Mouse (Mus musculus): Measurements from ENCODE around the gene Filip1l.

Filip1l gene

DNA sequence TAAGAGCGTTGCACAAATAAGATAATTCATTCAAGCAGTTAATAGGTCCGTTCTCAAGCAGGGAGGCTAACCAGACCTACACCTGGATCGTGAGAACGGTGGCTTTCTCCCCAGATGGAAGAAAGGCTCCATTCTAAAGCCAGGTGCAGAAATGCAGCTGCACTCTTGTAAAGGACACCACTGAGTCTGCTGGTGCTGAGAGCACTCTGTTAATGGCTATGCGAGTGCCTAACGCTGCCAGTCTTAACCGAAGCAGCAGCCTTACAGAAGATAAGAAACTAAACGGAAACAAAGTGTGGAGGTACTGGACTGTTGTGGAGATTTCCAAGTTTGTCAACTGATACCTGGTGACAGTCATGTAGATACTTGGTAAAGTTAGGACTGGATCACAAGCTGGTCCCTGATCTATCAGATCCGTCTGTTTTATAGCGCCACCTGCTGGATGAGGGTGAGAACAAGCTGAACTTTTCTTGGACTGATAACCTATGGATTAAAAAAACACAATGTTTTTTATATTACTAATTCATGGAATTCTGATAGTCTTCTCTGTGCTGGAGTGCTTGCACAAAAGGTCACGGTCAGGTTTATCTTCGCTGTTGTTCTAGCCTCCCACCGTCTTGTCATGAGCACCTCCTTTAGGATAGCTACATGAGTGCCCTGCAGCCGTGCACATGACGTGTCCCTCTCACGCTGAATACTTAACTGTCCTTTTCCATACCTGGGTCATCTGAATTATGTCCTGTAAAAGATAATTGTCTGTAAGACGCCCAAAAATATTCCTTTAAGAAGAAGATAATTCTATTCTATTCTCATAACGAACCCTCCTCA, 45.7 kb downstream of the Filip1l start:
- DNase-seq = peak; percentile 82

DNA sequence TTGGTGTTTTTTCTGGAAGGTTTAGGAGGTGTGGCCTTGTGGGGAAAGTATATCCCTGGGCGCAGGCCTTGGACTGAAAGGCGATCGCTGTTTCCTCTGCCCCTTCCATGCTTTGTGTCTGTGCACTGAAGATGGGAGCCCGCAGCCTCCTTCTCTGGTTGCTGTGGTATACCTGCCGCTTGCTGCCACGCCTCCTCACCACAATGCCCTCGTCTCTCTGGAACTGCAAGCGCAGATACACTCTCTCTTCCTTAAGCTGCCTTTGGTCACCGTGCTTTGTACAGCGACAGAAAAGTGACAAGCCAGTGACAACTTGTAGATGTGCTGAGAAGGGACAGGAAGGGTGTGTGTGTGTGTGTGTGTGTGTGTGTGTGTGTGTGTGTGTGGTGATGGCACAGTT, 46.7 kb downstream of the Filip1l start:
- DNase-seq = peak; percentile 55

GRCm38 (mm10) chr16:57401702-57402101, 48.8 kb downstream of the Filip1l start:
- DNase-seq = no peak

DNA sequence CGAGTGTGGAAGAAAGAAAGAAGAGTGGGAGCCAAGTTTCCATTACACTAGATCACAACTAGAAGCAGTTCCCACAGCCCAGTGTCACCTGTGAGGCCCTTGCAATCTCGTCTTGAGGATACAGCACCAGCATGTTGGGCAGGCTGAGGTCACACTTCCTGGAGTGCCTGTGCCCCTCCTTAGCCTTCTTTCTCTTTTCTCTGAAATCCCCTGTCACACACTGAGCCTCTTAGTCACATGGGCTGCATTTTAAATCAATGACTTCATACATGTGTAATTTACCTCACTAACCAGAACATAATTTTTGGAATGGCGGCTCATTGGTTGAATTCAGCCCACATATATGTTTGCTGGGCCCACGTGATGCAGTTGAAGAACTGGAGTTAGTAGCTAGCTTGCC, 50.0 kb downstream of the Filip1l start:
- DNase-seq = peak; percentile 37

DNA sequence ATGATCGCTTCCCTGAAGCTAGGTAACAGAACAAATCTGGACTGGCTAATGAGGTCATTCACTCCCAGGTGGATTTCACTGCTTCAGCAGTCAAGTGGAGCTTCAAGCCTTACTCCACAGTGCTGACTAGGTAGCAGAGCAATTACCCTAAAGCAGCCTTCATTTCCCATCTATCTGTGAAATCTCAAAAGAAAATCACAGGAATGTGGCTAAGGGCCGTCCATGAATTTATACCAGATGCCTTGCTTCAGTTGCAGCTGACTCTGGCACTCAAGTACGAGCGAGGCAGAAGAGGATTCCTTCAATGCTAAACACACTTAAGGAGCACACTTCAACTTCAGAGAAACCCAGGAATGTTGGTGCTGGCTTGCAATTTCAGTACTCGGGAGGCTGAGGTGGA, 50.9 kb downstream of the Filip1l start:
- no peak for DNase-seq

DNA sequence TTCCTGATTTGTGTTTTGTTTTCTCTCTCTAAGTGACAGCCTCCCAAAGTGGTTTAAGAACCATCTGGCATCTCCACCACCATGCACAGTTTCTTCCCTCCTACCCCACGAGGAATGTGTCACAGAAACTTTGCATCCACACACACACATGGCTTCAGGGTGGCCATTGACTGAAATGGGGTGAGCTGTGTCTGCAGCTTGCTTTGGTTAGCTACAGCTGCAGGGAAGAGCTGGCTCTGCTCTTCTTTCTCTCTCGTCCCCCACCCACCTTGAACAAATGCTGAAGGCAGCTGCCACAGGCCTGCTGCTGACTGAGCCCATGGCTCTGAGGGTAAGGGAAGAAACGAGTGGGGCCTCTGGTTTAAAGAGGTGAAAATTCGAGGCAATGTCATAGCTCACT, 59.9 kb downstream of the Filip1l start:
- DNase-seq = no peak

GRCm38 (mm10) chr16:57416049-57416448, 63.2 kb downstream of the Filip1l start:
- no peak for DNase-seq

- no peak for DNase-seq
These were observed 64.1 kb downstream of the Filip1l start for GRCm38 (mm10) chr16:57417017-57417416.

GRCm38 (mm10) chr16:57417955-57418354, 65.1 kb downstream of the Filip1l start:
- DNase-seq = no peak

GRCm38 (mm10) chr16:57419332-57419731, 66.4 kb downstream of the Filip1l start:
- DNase-seq = no peak

DNA sequence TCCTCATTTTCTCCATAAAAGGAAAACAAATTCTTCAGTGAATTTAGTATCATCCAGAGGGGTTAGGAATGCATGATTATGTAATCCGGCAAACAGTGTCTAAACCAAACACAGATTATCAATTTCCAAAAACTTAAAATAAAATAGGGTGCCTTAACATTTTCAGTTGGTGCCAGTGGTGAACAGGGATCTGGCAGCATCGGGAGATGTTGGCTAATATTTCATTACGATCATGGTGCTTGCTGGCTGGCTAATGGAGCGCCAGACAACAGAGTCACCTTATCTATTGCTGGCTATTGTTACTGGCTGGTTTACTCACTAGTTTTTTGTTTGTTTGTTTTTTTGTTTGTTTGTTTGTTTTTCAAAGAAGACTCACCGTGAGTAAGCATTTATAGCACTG, 67.0 kb downstream of the Filip1l start:
- no peak for DNase-seq

DNA sequence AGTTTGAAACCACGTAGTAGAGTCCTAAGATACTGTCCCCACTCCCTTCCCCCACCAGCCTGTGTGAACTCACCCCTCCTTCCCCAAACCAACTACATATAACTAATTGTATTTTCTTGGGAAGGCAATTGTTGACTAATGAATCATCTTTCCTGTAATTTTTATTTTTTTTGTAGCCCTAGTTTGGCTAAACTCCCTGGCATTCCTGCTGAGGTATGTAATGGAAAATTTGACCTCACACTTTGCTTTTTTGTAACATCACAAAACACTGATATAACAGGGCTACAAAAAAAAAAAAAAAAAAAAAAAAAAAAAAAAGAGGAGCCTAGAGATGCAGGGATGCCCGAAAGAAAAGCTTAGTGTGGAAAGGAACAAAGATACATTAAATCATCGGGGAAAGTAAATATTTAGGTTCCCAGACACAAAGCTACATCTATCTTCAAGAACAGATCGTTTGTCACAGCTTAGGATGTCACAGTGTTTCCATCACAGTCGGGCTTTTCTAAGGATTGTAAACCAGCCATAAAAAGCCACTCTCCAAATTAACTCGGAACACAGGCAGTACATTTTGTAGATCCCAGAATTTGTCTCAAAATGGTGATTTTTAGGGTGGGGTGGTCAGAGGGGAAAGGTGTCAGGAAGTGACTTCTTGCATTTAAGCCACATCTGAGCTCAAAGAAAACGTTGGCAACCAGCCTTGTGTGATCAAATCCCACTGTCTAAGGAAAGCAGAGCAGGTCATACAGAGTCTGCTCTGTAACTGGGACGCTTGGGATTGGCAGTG, 68.1 kb downstream of the Filip1l start:
- DNase-seq = no peak

DNA sequence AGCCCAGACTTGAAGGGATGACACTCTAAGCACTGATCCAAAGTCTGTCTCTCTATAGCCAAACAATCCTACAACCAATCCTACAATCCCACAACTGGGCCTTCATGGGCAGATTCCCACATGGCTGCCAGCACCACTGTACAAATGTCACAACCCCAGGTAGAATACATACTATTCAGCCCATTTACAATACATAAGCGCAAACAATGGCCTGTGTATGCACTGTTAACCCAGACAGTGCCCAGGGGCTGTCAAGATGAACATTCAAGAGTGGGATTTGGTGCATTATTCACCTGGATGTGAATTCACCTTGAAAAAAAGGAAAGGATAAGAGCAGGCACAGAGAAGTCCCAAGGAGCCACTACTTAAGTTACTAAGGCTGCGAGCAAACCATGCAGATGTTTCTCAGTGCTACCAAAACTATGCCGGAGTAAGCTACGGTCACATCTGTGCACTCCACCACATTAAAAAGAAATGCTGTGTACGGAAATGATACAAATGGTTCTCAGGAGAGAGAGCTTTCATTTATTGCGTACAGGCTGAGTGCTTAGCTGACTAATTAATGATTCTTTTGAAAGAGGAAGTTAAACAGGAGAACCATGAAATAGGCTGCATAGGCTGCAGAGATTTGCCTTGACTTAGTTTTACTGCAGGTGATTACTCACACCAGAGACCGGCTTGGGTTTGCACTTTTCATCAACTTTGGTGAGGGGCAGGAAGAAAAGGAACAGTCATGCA, 69.0 kb downstream of the Filip1l start:
- DNase-seq = no peak

- DNase-seq = peak; percentile 54
These were observed 70.3 kb downstream of the Filip1l start for GRCm38 (mm10) chr16:57423001-57423800.

DNA sequence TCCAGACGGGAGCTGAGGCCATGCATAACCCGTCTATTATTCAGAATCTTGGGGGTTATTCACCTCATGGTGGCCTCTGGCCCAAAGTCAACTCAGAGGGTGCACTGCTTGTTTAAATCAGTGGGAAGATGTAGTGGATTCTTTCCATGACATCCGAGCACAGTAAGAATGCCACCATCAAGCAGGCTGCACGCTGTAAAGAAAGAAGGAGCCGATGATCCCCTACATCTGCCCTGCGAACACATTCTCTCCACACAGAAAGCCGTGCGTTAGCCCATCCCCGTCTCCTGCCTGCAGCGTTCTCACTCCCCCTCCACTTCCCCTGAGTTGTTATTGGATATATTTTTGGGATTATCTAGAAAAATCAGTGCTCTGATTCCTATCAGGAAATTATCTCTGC, 73.8 kb downstream of the Filip1l start:
- no peak for DNase-seq

DNA sequence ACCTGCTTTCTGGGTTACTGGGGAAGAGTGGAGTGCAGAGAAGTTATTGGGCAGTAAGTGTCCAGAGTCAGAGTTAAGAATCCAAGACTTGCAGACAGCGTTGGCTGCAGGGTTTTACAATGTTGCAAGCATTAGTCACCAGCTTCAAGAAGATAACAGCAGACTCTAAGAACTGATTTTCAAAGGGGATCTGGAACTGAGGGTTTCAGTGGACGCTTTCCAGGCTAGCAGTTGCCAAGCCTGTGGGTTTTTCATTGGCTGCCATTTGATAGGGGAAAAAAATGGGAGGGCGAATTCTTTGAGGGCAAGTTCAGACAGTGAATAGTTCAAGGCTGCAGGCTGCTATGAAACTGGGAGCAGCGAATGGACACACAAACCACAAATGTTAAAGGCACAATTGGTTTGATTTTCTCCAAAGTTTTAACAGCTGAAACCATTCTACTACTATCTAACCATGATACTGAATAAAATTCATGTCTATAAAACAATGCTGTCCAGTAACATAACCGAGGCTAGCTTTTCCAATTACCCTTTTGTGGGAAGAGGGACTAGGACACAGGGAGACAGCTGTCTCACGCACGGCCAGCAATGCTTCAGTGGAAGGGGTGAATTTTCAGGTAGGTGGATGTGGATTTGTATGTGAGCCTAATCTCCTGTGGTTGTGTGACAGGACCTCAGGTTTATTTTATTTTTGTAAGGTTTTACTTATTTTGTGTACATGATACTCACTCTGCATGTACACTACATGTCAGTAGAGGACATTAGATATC, 74.8 kb downstream of the Filip1l start:
- no peak for DNase-seq

- DNase-seq = no peak
These were observed 76.1 kb downstream of the Filip1l start for GRCm38 (mm10) chr16:57428977-57429376.

- DNase-seq = no peak
These were observed 78.4 kb downstream of the Filip1l start for GRCm38 (mm10) chr16:57431294-57431693.

GRCm38 (mm10) chr16:57433173-57433572, 80.3 kb downstream of the Filip1l start:
- no peak for DNase-seq

DNA sequence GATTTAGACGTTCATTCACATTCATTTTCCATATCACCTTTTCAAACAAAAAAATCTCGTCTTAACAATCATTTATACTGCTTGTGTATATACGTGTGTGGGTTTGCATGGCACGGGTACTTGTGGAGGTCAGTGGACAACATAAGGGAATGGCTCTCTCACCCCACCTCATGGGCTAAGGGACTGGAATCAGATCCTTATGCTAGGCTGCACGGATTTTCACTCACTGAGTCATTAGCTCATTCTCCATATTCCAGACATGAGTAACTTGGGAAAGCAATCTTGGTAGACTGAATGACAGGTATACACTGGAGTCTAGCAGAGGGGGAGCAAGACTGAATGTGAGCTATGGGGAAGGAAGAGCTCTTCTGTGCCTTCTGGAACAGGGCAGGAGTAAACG, 80.8 kb downstream of the Filip1l start:
- DNase-seq = no peak

GRCm38 (mm10) chr16:57434640-57435039, 81.7 kb downstream of the Filip1l start:
- peak; percentile 37 for DNase-seq
